Comparison of ENCODE assay signal across 19 mouse cellular contexts in genomic region chr9:89907941-89908340, GRCm38 (mm10). TPM values are rescaled to one million over a fixed set of nuclear protein-coding genes. Genes with fewer than 3 reads are reported as not detected.
DNase-seq lines count a peak whose midpoint lies in the region; ATAC-seq lines count a peak whose summit lies in the region.
"Had no signal": no experiment of that assay in that cellular context is flagged by ENCODE, and none has a peak within 500 bp of the region (broad histone marks: within the 10 kb centered on the region; RNA-seq: fewer than 3 reads in every experiment).

No protein-coding gene starts in this region.

- peaks cover 27% of the 10 kb centered on the region for H3K4me1 ChIP-seq in heart, embryonic 15.5 days (replicated peaks)
- H3K4me1 ChIP-seq in heart, embryonic 12.5 days (replicated peaks) = peaks cover 28% of the 10 kb centered on the region
- peaks cover 30% of the 10 kb centered on the region for H3K4me1 ChIP-seq in forebrain, embryonic 16.5 days (replicated peaks; ENCODE audit: control insufficient read depth, insufficient read depth, low read length)
- H3K4me1 ChIP-seq in midbrain, embryonic 16.5 days (ENCODE audit: control insufficient read depth, insufficient read depth, low read length) = peaks cover 10% of the 10 kb centered on the region

- no peaks in the 10 kb centered on the region for H3K36me3 ChIP-seq in heart, embryonic 15.5 days
- no peaks in the 10 kb centered on the region for H3K36me3 ChIP-seq in heart, embryonic 12.5 days
- no peaks in the 10 kb centered on the region for H3K36me3 ChIP-seq in forebrain, embryonic 16.5 days (ENCODE audit: control insufficient read depth, insufficient read depth)
- no peaks in the 10 kb centered on the region for H3K36me3 ChIP-seq in midbrain, embryonic 16.5 days (ENCODE audit: control insufficient read depth, insufficient read depth, low read length)
- H3K36me3 ChIP-seq: G1E; lung, embryonic 15.5 days had no signal

- no peak overlapping the region for H3K4me3 ChIP-seq in heart, embryonic 15.5 days
- no peak overlapping the region for H3K4me3 ChIP-seq in heart, embryonic 12.5 days
- peak overlapping the region; percentile 62 for H3K4me3 ChIP-seq in forebrain, embryonic 16.5 days (replicated peaks; ENCODE audit: low read length)
- H3K4me3 ChIP-seq in midbrain, embryonic 16.5 days (ENCODE audit: low read depth, low read length) = no peak overlapping the region

- DNase-seq in embryo, embryonic 10.5 days (ENCODE audit: low spot score) = peak; percentile 20
- no peak for DNase-seq in embryo, embryonic 10 days (ENCODE audit: low spot score)
- DNase-seq in gastrocnemius, postnatal 4 days (ENCODE audit: low spot score in 2 of 2) = no peak
- DNase-seq: gastrocnemius, postnatal 36 days; kidney, adult 8-10 months; kidney, postnatal 25 days had no signal

- ATAC-seq in heart, embryonic 15.5 days (replicated peaks; ENCODE audit: insufficient number of reproducible peaks, insufficient read depth, low FRiP score, low read depth) = no peak
- ATAC-seq in heart, embryonic 12.5 days (ENCODE audit: insufficient number of reproducible peaks, low FRiP score) = no peak
- ATAC-seq in forebrain, embryonic 16.5 days = no peak
- ATAC-seq in midbrain, embryonic 16.5 days = no peak
- ATAC-seq in frontal cortex, adult (ENCODE audit: low TSS enrichment) = no peak
- ATAC-seq: CD4-positive, CD25-positive, alpha-beta regulatory T cell, adult 4 months; inflammation-experienced regulatory T-cells, adult 6 months had no signal

- 0 out of 2 replicates have a peak overlapping the region, but pooled peaks have one; percentile 96 for H3K4me2 ChIP-seq in heart, embryonic 15.5 days
- no peak overlapping the region for H3K4me2 ChIP-seq in heart, embryonic 12.5 days
- peak overlapping the region; percentile 95 for H3K4me2 ChIP-seq in forebrain, embryonic 16.5 days (ENCODE audit: low read length)
- H3K4me2 ChIP-seq in midbrain, embryonic 16.5 days (ENCODE audit: low read length) = peak overlapping the region; percentile 89; the same call in 1 of the 2 replicates

- H3K9me3 ChIP-seq in heart, embryonic 15.5 days (replicated peaks) = no peaks in the 10 kb centered on the region
- no peaks in the 10 kb centered on the region for H3K9me3 ChIP-seq in heart, embryonic 12.5 days (replicated peaks)
- H3K9me3 ChIP-seq in forebrain, embryonic 16.5 days (ENCODE audit: control insufficient read depth, low read length) = no peaks in the 10 kb centered on the region
- no peaks in the 10 kb centered on the region for H3K9me3 ChIP-seq in midbrain, embryonic 16.5 days (replicated peaks; ENCODE audit: control insufficient read depth, low read length, poor library complexity, severe bottlenecking)
- H3K9me3 ChIP-seq: lung, embryonic 15.5 days had no signal

- no peak overlapping the region for H3K9ac ChIP-seq in heart, embryonic 15.5 days
- no peak overlapping the region for H3K9ac ChIP-seq in heart, embryonic 12.5 days
- H3K9ac ChIP-seq in forebrain, embryonic 16.5 days (replicated peaks; ENCODE audit: low read depth, low read length) = no peak overlapping the region; the same call in 1 of the 2 replicates
- no peak overlapping the region for H3K9ac ChIP-seq in midbrain, embryonic 16.5 days (ENCODE audit: low read depth, low read length)
- H3K9ac ChIP-seq: lung, embryonic 15.5 days had no signal

- peaks cover 79% of the 10 kb centered on the region for H3K27me3 ChIP-seq in heart, embryonic 15.5 days
- peaks cover 74% of the 10 kb centered on the region for H3K27me3 ChIP-seq in heart, embryonic 12.5 days (replicated peaks)
- H3K27me3 ChIP-seq in forebrain, embryonic 16.5 days (replicated peaks; ENCODE audit: control insufficient read depth, insufficient read depth, low read length) = peaks cover 58% of the 10 kb centered on the region
- H3K27me3 ChIP-seq in midbrain, embryonic 16.5 days (ENCODE audit: control insufficient read depth, insufficient read depth, low read depth, low read length) = peaks cover 46% of the 10 kb centered on the region

- no peak overlapping the region for H3K27ac ChIP-seq in heart, embryonic 15.5 days
- no peak overlapping the region for H3K27ac ChIP-seq in heart, embryonic 12.5 days (ENCODE audit: poor library complexity, severe bottlenecking)
- H3K27ac ChIP-seq in forebrain, embryonic 16.5 days (ENCODE audit: low read length) = no peak overlapping the region
- H3K27ac ChIP-seq in midbrain, embryonic 16.5 days (ENCODE audit: low read length) = no peak overlapping the region
- H3K27ac ChIP-seq: lung, embryonic 15.5 days; macrophage had no signal

RNA-seq across cellular contexts. Expression of gene Rasgrf1, which starts 1.8 kb away (rescaled TPM):
- polyA plus RNA-seq in heart, embryonic 15.5 days (2015; fragmentation: Nextera tagmentation; extraction: Ambion mirVana) = 0.11 and 0.19 TPM in 2 replicates
- polyA plus RNA-seq in heart, embryonic 12.5 days (2016; fragmentation: Nextera tagmentation; extraction: Ambion mirVana) = 0.06 and 0.10 TPM in 2 replicates
- polyA plus RNA-seq in forebrain, embryonic 16.5 days (2015; fragmentation: Nextera tagmentation; extraction: Ambion mirVana) = 7.0 and 11.2 TPM in 2 replicates
- polyA plus RNA-seq in midbrain, embryonic 16.5 days (2015; fragmentation: Nextera tagmentation; extraction: Ambion mirVana) = 5.6 and 9.9 TPM in 2 replicates
- under 1 TPM in 1 of 2 experiments, not detected in 1; 0.15 TPM for total RNA-seq in gastrocnemius, postnatal 4 days (2021)
- total RNA-seq: gastrocnemius, postnatal 36 days; neutrophil, adult 5-6 weeks had no signal
- polyA plus RNA-seq: G1E; heart, postnatal 0 days; liver, embryonic 11.5 days; macrophage had no signal
